Mouse (Mus musculus) common myeloid progenitor, adult 5-6 weeks (primary cell): ENCODE results near the gene Metap1d. TPM values are rescaled to one million over a fixed set of nuclear protein-coding genes. Genes with fewer than 3 reads are reported as not detected.

ENCODE experiments used
- ATAC-seq: replicated peaks from 2 replicates; pipeline ENCODE4 v1.8.0; 2016; ENCODE audit warnings: low read depth, mild to moderate bottlenecking, moderate TSS enrichment, inconsistent platforms; ENCODE audit not compliant: poor library complexity, severe bottlenecking
- total RNA-seq: library from RNA; stranded (forward); fragments of 200-1000, 187-1606 nt; gene quantifications from 2 replicates; pipeline ENCODE4 v1.2.3, GENCODE M21; 2017

Gene Metap1d
- total RNA-seq, 1 experiment from 2014 or later = 40.4 TPM

- no peak for ATAC-seq
Observed at GRCm38 (mm10) chr2:71473830-71474229, 20.8 kb downstream of the Metap1d start.

DNA sequence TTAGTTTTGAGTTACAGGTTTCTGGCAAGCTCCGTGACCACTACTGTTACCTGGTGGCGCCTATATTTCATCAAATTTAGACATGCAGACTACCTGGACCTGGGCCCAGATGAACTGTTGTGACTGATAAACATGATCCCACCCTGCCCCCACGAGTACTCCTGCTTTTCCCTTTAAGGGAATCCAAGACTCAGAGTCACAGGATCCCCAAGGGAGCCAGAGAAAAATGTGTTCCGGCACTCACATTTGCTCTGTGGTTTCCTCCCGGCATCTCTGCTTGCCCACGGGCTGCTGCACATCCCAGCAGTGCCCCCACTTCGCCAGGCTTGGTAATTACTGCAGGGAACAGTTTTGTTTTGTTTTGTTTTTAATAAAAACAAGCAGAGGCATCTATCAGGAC is 21.3 kb downstream of the Metap1d start:
- no peak for ATAC-seq

- no peak for ATAC-seq
Observed at GRCm38 (mm10) chr2:71475311-71475710, 22.2 kb downstream of the Metap1d start.

- no peak for ATAC-seq
Observed at GRCm38 (mm10) chr2:71475760-71476159, 22.7 kb downstream of the Metap1d start.

- ATAC-seq = no peak
Observed at GRCm38 (mm10) chr2:71477787-71478186, 24.7 kb downstream of the Metap1d start.

- ATAC-seq = no peak
Observed at GRCm38 (mm10) chr2:71479917-71480316, 26.8 kb downstream of the Metap1d start.

DNA sequence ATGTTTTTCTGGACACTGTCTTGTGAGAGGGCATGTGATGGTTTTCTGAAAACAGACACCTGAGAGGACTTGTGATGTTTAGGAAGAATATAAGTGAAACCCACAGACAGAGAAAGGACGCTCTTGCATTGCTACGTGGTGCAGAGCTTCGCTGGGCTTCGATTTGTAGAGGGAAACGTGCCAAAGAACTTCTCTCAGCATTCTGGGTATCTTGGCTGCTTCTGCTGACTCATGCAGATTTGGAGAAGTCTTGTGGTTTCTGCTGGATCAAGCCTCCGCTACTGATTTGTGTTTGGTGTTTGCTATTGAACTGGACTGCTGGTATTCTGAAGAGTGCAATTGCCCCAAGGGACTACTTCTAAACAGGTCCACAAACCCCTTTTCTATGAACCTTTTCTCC is 28.7 kb downstream of the Metap1d start:
- ATAC-seq = peak; percentile 83

DNA sequence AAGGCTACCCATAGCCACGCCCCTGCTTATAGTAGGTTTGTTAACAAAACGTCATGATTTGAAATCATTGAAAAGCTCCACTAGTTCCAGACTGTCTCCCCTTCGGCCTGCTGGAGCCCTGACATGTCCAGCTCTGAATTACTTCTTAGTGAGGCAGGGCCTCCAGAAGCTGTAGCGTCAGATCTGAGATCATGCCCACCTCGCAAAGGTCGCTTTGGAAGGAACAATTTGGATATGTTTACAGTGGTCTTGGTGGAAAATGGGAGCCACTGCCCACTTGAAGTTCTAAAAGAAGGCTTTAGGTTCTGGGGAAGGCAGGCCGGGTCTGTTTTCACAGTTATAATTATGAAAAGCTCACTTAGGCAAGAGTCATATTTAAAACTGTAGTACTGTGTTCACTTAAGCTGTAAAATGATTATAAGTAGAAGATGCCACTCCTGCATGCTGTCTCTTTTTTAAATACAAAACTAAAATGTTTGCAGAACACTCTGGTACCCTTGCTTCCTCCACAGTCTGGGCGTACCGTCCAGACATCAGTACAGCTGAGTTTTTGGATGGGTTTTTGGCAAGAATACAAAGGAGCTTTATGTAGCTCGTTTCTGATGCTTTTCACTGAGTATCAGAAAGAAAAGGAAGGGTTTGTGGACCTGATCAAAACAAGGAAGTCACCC is 30.1 kb downstream of the Metap1d start:
- no peak for ATAC-seq

DNA sequence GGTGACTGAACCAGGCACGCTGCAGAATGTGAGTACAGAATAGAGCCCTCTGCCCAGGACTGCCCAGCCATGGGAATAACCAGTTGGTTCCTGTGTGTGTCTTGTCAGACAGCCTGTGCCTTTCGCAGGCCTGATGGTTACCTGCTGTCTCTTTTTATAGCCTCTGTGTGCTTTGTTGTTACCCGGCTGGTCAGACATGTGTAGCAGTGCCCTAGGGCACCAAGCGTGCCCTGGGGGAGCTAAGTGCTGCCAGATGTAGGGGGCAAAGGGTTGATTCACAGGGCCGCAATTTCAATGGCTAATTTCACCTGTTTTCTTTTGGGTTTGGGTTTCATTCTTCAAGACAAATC is 30.6 kb downstream of the Metap1d start:
- ATAC-seq = no peak

- ATAC-seq = no peak
Observed at GRCm38 (mm10) chr2:71491295-71491694, 38.2 kb downstream of the Metap1d start.

DNA sequence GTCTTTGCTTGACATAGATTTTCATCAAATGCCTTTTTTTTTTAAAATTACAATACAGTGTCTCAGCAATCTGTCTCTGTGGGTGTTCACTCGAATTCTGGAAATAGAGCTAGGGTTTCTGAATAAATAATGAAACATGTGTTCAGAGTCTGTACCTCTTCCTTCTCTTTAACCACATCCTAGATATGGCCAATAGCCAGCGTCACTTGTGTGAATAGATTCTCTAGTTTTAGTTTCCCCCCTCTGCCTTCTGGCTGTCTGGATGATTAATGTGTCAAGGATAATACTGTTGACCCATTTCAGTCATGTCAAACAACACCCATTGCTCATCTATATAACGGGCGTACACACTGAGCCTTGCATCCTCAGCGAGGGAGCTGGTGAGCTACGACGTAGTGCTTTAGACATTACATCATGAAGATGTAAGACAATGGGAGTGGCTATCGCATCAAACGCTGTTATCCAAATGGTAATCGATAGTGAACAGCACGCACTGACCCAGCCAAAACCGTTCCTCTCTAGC is 40.1 kb downstream of the Metap1d start:
- no peak for ATAC-seq

- ATAC-seq = no peak
Observed at GRCm38 (mm10) chr2:71494503-71494902, 41.4 kb downstream of the Metap1d start.

DNA sequence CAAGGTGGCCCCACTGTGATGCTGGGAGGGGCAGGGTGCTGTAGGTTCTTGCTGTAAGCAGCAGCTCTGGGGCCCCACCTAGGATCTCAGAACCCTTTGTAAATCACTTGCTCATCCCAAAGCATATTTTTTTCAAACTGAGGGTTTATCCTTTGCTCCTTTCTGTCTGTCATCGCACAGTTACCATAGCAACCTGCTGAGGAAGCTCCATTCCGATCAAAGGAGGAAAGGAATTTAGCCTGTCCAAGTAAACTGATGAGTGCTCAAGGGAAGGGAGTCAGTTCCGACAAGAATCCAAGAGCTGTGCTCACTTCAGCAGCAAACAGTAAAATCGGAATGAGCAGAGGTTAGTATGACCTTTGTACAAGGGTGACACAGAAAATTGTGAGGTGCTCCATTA is 41.9 kb downstream of the Metap1d start:
- ATAC-seq = no peak

DNA sequence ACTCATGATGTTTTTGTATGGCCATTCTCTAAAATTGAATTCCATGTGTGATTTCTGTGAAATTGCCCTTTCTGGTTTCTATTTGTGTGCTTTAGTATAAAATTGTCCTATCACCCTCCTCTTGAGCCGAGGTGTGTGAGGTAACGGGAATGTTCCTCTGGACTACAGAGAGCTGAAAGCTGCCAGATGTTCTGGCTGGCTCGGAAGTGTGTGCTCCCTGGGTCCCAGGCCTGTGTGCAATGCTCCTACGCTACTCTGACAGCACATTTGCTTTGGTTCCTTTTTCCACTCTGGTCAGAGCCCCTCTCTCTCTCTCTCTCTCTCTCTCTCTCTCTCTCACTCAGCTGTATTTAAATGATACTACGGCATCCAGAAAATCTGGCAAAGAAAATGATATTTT is 44.1 kb downstream of the Metap1d start:
- no peak for ATAC-seq

DNA sequence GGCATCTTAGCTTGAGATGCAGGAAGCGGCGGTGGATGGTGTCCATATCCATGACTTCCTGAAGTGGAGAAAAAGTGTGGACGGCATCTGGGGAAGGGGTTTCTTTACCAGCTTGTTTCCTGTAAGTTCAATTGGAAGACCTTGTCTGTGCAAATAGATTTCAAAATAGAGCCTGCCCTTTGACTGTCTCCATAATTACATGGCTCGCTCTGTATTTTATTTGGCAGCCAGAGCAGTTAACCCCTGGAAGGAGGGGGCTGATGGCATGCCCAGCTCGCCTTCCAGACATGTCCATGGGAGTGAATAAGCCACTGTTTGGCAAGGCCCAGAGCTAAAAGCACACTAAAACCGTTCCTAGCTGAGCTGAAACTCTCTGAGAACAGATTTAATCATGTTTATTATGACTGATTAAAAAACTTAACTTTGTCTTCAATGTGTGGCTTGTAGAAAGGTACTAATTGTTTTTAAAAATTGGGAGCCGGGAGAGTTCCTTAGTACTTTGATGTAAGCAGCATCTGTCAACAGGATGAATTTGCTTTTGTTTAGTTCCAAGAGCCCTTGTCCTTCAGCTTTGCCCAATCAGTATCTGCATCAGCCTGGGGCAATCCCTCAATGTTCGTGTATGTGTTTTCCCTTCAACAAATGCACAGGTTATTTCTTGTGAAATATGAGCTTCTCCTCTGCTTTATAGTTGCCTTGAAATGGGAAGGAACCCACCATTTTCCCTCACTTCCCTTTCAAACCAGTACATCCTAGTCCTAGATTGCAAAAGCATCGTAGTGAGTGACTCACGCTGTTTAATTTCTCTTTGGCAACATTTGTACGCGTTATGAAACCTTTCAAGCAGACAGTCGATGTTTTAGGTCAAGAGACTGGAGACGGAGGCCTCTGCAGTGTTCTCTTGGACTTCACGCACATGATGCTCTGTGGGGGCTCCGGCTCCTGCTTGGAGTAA is 46.5 kb downstream of the Metap1d start:
- peak; percentile 58 for ATAC-seq

DNA sequence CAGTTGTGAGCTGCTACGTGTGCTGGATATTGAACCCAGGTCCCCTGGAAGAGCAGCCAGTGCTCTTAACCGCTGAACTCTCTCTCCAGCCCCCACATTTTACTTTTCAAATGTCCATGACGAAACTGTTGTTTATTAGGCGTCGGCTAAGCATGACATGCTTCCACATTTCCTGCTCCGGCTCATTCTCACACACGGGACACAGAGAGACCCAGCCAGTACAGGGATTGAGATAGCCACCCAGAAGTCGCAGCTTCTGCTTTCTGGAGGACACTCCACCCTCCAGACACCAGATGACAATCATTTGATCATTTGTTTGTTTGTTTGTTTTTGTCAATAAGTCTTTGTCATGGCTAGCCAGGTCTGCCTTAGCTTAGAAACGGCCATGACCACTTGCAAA is 51.8 kb downstream of the Metap1d start:
- ATAC-seq = no peak

GRCm38 (mm10) chr2:71511209-71511608 is 58.1 kb downstream of the Metap1d start:
- ATAC-seq = no peak

DNA sequence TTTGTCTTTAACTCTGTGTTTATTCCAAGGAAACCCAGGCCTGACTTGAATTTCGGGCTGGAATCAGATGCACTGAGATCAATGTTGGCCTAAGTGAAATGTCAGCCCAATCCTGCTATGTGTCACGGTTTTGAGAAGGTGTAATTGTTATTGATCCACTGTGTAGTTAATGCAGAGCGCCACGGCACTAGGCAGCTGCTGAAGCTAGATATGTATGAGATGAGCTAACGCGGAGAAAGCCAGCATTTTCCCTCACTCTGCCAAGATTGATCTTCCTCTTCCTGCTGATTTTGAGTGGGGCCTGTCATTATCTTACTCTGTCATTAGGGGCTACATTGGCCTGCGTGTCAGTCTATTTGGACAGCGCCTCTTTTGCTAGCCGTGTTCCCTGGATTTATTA is 59.2 kb downstream of the Metap1d start:
- ATAC-seq = no peak

DNA sequence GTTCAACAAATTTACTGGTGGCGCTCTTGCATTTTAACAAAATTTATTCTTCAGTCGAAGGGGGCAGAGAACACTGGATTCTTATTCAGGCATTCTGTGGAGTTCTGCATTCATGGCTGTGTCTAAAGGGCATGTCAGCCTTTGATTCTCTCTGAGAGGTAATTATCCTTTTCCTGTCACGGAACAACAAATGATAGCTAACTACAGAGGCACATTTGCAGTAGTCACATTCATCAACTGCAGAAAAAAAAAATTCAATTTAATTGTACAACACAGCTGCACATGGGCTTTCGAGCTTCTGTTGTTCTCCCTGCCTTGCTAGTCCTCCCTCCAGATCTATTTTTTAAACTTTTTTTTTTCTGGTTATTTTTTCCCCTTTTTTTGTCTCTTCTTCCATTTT is 63.9 kb downstream of the Metap1d start:
- no peak for ATAC-seq

- no peak for ATAC-seq
Observed at GRCm38 (mm10) chr2:71517466-71518099, 64.5 kb downstream of the Metap1d start.

DNA sequence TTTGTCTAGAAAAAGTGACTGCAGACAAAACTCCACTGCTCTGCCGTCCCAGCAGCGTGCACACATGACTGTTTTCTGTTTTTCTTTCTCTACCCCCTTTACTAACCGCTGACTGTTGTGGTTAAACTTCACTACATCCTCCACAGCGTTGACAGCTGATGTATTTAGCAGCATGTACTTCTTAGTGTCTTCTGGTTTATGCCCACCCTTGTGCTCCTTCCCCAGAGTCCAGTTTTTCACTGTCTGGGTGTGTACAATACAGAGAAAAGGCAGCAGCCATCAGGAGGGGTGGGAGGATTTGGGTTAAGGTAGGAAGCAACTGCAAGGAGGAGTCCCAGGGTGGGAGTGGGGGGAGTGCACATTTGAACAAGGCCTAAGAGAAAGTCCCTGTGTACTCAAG is 69.8 kb downstream of the Metap1d start:
- ATAC-seq = peak; percentile 29; the same call in 1 of the 2 replicates
